Mouse (Mus musculus) kidney, adult 2 months (tissue): Measurements from ENCODE around the gene Rgl3.

Experiments used
- CTCF ChIP-seq: fragments of 200-500 bp; conservative IDR thresholded peaks from 2 replicates; pipeline ENCODE4 v1.5.1; 2011; ENCODE audit warnings: low read depth, mild to moderate bottlenecking, control low read depth, low read length, moderate library complexity, mixed read lengths; ENCODE audit not compliant: insufficient read depth, insufficient read length
- POLR2A ChIP-seq: fragments of 200-500 bp; IDR thresholded peaks from one replicate; pipeline ENCODE4 v1.6.1; 2011; ENCODE audit warnings: low read depth, low read length, control low read depth

DNA sequence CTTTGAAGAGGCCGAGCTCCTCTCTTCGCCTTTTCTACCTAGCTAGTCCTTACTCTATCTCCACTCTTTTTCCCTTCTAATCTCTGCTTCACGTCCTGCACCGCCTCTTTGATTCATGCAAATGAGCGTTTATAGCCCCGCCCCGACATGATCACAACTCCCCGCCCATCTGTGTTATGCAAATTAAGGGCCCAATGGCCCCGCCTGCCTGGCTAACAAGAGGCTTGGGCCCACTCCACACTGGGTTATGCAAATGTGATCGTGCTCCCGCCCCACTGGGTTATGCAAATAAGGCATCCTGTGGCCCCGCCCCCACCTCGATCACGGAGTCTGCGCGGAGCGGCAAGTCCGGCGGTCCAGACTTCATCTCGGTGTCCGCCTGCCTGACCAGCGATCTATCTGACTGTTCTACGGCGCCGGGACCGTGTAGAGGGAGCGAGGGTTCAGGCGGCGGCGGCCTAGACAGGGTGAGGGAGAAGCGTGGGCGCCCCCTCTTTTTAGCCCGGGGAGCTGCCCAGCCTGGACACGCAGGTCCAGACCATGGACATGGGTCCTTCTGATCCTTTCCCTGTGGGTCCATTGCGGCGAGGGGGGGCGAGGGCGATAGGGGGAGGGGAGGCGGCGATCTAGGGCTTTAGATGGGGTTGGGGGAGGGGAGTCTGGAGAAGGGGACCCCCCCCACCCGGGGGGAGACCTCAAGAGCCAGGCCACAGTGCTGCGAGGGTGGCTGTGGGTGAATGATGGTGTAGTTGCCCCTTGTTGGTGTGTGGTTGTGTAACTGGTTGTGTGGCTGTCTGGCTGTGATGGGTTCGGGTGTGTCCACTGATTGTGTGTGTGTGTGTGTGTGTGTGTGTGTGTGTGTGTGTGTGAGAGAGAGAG, 52.3 kb downstream of the Rgl3 start, which contains the start of gene Plppr2:
- TF ChIP-seq CTCF (no peak), POLR2A (no peak)
